Mouse (Mus musculus) ZHBTc4 (cell line): ENCODE data around the gene Dnajc2.

ENCODE experiments used
- DNase-seq: peaks from one replicate; pipeline ENCODE4 v3.0.0-alpha.2; 2011; ENCODE audit warnings: low read depth, low spot score

The Dnajc2 gene

GRCm38 (mm10) chr5:21785053-21785452, at the start of gene Dnajc2, which contains the start of gene Psmc2:
Gene Dnajc2, minus strand, starts transcription at chr5:21785251.
Gene Psmc2, plus strand, starts transcription at chr5:21785283.
- peak; percentile 97 for DNase-seq

DNA sequence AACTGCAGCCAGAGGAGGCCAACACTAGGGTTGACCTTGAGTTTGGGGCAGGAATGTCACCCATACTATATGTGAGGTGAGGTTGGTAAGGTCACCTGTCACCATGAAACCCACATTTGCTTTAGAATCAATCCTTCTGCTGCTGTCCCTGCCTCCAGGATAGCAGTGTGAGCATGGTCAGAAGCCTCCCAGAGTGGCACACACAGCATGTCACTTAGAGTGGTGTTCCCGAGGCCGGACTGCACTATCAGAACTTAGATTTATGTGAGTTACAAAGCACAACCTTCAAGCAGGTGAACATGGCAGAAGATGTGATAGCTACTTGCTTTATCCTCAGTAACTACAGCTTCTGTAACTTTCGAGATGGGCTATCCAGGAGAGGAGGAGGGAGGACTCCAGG, 46.7 kb upstream of the Dnajc2 start:
- no peak for DNase-seq

DNA sequence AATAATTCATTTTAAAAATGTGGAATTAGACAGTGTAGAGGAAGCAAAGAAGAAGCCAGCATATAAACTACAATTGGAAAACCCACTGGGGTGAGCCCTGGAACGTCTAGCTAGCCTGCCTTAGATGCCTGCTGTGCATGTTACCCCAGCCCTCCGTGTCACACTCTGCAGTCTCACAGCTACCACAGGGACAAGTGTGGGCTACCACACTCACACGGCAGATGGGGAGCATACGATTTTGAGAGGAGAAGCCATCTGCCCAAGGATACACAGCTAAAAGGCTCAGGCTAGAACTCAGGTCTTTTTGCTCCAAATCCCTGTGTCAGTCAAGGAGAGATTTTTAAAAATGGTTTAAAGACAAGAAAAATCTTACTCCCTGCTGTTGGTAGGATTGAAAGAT, 43.8 kb upstream of the Dnajc2 start:
- no peak for DNase-seq

GRCm38 (mm10) chr5:21827643-21828042, 42.6 kb upstream of the Dnajc2 start:
- no peak for DNase-seq

- peak; percentile 95 for DNase-seq
Observed at GRCm38 (mm10) chr5:21826370-21826769, 41.3 kb upstream of the Dnajc2 start.

GRCm38 (mm10) chr5:21813994-21814393, 28.9 kb upstream of the Dnajc2 start:
- peak; percentile 87 for DNase-seq

- peak; percentile 84 for DNase-seq
Observed at GRCm38 (mm10) chr5:21810924-21811323, 25.9 kb upstream of the Dnajc2 start.

DNA sequence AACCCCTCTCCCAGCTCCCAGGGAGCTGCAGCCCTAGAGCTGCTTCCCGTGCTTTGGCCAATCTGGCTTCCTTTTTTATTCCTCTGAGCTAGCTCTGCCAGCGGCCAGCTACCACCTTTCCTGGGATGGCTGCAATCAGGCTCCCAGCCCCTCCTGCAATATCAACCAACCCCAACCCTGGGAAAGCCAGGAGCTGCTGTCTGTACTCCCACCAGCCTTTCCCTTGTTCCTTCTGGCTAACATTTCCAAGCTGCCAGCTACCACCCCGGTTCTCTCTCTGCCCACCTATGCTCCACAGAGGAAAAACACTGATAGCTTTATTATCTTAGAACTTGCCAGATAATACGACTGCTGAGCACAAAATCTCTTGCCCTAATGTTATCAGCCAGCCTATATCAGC, 19.8 kb upstream of the Dnajc2 start:
- DNase-seq, result no peak

DNA sequence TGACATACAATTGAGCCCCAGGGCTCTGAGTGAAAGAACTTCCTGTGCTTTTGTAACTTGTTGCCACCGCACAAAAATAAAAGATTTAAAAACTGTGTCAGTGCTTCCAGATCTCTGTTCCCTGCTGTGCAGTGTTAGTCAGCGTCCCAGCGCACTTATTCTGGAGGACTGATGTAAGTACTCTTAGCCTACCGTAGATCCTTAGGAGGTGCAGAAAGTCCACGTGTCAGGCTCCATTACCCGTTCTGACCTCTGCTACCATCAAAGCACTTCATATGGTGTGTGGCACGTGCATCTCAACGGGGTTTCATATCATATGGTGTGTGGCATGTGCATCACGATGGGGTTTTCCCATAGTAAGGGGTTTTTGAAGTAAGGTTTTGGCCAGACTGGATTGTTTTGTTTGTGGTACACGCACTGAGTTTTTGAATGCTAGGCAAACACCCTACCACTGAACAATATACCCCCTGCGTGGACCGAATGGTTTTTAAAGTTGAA, 18.7 kb upstream of the Dnajc2 start:
- DNase-seq, result peak; percentile 24

DNA sequence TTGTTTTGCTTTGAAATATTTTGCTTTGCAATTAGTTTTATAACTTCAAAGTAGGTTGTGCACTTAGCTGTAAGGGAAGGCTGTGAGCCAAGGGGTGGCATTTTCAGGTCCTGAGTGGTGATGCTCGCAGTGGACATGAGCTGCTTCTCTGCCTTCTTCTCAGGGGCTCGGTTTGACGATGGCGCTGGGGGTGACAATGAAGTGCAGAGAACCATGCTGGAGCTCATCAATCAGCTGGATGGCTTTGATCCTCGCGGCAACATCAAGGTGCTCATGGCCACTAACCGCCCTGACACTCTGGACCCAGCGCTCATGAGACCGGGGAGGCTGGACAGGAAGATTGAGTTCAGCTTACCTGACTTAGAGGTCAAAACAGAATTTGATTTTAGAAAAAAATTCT, 17.9 kb upstream of the Dnajc2 start:
- no peak for DNase-seq

GRCm38 (mm10) chr5:21792166-21792565, 7.1 kb upstream of the Dnajc2 start:
- DNase-seq, result peak; percentile 94

DNA sequence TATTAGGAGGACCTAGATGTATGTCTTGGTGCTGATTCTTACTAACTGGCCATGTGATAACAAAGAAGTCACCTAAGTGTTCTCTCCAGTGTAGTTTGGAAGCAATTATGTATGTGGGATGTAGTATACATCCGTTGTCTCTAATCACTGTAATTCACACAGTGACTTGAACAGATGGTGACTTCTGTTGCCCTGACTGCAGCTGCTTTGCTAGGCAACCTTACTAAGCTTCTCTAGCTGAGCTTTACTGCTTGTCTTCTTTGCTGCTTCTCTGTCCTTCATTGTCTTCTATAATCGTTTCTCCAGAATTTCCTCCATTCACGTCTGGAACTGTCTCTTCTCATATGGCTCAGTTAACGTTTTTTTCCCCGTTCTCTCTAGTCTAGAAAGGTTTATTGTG, 4.0 kb upstream of the Dnajc2 start:
- no peak for DNase-seq

- DNase-seq, result no peak
Observed at GRCm38 (mm10) chr5:21787186-21788105, 2.4 kb upstream of the Dnajc2 start.

- DNase-seq, result peak; percentile 97
Observed at GRCm38 (mm10) chr5:21786258-21787185, 1.5 kb upstream of the Dnajc2 start.

DNA sequence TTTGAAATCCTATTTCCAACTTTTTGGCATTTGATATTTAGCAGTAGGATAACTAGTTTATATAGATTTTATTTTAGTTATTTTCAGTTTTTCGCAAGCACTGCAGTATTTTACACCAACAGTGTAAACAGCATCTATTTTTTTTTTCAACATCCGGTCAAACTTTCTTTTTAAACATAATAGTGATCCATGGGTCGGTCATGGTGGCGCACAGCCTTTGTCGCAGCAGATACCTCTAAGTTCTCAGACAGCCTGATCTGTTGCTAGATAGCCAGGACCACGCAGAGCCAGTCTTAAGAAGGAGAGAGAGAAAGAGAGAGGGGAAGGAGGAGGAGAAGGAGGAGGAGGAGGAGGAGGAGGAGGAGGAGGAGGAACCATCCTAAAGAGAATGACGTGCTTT, 725 bp upstream of the Dnajc2 start:
- no peak for DNase-seq

DNA sequence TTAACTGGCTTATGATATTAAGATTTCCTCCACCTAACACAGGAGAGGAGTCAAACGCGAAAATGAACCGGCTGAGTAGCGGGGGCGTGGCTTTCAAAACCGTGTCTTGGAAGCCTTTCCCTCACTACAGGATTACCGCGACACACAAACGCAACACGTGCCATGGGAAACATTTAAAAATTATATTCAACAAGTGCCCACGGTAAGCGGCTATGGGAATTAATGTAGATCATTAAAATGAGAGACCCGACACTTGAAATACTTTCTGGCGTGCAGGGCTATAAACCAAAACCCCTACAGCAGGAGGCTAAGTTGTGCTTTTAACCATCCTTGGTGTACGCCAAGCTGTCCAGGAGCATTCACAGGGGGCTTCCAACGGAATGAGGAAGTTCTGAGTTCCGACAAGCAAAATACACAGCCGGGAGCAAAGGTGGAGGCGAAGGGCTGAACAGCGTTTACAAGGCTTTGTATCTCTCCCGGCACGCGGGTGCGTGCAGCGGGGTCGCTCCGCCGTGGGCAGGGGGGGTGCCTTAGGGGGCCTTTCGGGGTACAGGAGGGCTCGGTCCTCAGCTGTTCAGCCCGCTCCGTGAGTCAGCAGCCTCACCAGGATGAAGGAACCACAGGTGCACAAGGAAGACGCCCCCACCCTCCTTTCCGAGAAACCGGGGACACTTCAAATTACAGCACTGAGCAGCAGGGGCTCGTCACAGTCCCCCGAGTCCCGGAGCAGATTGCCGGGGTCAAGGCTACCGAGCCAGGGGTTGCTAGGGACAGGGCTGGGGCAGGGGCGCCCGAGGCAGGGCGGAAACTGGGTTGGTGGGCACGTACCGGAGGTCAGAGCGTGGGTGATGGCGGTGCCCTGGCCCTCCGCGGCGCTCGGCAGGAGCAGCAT, 644 bp downstream of the Dnajc2 start:
- peak; percentile 55 for DNase-seq

DNA sequence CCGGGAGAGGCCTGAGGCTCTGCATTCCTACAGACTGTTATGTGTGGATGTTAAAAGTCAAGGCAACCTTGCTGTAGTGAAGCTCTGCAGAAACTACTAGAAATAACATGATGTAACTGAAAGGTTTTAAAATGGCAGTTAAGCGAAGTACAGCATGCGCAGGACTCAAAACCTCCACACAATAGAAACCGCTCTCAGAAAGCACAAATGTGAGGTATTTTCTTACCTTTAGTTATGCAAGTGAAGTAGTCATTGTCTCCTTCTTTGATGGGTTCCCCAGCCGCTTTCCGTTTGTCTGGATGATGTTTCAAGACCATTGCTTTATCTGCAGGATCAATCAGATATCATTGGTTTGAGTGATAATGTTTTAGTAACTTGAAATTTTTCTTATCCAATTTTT, 8.6 kb downstream of the Dnajc2 start:
- DNase-seq, result peak; percentile 39

DNA sequence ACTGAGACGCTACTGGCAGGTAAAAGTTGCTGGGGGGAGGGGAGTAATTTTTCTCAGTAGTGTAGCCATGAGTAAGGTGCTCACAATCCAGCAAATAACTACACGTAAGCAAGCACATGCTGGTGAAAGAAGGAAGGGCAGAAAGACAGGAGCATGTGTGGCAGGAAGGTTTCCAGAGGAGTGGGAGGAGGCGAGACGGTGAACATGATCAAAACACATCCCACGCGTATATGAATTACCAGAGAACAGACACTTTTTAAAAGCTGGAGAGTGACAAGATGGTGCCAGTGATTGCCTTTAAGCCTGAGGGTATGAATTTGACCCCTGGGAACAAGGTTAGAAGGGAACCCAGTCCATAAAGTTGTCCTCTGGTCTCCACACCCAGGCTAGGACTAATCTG, 15.2 kb downstream of the Dnajc2 start:
- no peak for DNase-seq

DNA sequence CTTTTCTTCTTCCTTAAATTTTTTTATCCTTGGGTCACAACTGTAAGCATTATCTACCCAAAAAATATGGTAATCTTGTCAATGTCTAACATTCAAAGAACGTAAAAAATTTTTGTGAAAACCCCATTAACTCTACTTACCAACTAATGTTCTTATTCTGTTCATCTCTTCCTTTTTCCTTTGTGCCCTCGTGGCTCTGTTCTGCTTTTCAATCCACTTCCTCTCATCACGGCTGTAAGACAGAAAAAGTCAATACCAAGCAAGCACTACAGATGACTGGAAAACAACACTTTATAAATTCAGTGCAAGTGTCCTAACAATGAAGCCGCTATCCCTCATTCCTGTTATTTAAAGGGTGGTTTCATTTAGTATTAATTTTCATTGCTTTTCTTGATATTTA, 16.5 kb downstream of the Dnajc2 start:
- no peak for DNase-seq

GRCm38 (mm10) chr5:21745966-21746365, 39.1 kb downstream of the Dnajc2 start:
- no peak for DNase-seq

GRCm38 (mm10) chr5:21744651-21745050, 40.4 kb downstream of the Dnajc2 start:
- no peak for DNase-seq
